Mouse (Mus musculus): ENCODE data around the gene Glt1d1. TPM values are rescaled to one million over a fixed set of nuclear protein-coding genes. Genes with fewer than 3 reads are reported as not detected.

Gene Glt1d1
- total RNA-seq, 4 experiments from 2014 or later: not detected

Other genes with a start within 250 kb of the Glt1d1 start
- 10 to 100 TPM; 11.3 to 25.6 (median 18.4) TPM for gene Slc15a4, start 635 bp downstream of the Glt1d1 start, total RNA-seq (2022)